Mouse (Mus musculus): ENCODE data around the gene 4933412E24Rik. TPM values are rescaled to one million over a fixed set of nuclear protein-coding genes. Genes with fewer than 3 reads are reported as not detected.

Gene 4933412E24Rik
- total RNA-seq (2017): not detected in 2 replicates

DNA sequence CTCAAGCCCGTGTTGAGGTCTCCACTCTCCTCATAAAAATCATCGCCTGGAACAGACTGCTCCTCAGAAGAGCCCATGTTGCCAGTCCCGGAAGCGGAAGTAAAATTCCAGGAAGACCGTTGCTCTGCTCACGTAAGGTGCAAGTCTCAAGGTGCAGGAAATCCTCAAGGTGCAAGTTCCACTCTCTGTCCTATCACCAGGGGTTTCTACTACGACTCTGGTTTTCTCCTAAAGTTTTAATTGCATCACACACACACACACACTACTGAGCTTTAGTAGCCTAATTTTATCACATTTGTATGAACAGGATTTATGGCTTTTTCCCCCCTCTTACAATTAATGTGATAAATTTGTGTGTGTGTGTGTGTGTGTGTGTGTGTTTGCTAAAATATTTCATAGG, at the start of gene 4933412E24Rik:
4933412E24Rik (minus strand) TSS at position 101 of the 400 bp plus-strand sequence.
- ATAC-seq (replicated peaks in 1 of 2; ENCODE audit: insufficient read depth in 1 of 2, low FRiP score in 2 of 2, low TSS enrichment in 1 of 2, low read depth in 1 of 2, poor library complexity in 2 of 2, severe bottlenecking in 2 of 2): no peak

DNA sequence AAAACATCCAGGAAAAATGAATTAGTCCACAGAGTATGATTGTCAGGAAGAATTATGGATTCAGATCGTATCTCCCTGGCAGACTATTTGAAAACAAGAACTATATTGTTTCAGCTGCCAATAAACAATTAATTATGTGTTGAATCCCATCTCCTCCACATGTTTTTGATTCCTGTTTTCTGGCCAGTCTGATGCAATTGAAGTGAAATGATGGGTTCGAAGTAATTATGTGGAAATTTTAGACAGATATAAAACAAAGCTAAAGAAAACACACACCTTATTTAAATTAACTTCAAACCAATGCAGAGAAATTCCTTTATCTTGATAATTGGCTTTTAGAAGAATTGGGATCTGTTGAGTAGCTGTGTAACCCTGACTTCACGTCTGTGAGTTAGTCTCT, 14.3 kb upstream of the 4933412E24Rik start:
- no peak for ATAC-seq (replicated peaks in 1 of 2; ENCODE audit: insufficient read depth in 1 of 2, low FRiP score in 2 of 2, low TSS enrichment in 1 of 2, low read depth in 1 of 2, poor library complexity in 2 of 2, severe bottlenecking in 2 of 2)

DNA sequence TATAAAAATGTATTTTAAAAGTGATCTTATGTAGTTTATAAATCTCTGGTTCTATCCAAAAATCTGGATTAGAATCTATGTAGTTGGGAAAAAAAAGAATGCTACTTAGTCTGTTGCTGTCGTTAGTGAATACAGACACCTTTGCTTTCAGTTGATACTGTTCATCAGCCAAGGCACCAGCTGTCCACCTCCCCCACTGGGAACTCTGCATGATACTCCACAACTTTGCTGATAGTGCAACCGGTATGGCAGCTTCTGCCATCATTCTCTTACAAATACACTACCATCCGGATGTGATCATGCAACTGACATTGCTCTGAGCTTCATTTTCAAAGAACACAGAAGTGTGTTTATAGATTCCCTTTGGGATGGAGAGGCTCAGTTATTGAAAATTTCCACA, 4.8 kb upstream of the 4933412E24Rik start:
- ATAC-seq (replicated peaks in 1 of 2; ENCODE audit: insufficient read depth in 1 of 2, low FRiP score in 2 of 2, low TSS enrichment in 1 of 2, low read depth in 1 of 2, poor library complexity in 2 of 2, severe bottlenecking in 2 of 2): no peak

DNA sequence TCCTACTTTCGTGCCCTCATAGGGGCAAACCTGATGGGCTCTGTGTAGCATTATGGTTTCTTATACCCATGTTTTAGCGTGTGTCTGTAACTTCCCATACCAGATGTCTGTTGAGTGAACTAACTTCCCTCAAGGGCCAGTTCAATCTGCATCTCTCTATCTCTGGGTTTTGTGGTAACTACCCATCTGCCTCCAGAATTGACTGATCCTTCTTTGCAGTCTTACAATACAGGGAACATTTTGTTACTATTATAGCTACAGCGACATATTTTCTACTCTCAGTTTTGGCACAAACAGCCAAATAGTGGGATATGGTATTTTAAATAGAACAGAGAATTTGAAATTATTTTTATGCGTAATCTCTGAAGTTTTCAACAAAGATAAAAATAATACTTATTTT, 6.2 kb downstream of the 4933412E24Rik start:
- no peak for ATAC-seq (replicated peaks in 1 of 2; ENCODE audit: insufficient read depth in 1 of 2, low FRiP score in 2 of 2, low TSS enrichment in 1 of 2, low read depth in 1 of 2, poor library complexity in 2 of 2, severe bottlenecking in 2 of 2)

DNA sequence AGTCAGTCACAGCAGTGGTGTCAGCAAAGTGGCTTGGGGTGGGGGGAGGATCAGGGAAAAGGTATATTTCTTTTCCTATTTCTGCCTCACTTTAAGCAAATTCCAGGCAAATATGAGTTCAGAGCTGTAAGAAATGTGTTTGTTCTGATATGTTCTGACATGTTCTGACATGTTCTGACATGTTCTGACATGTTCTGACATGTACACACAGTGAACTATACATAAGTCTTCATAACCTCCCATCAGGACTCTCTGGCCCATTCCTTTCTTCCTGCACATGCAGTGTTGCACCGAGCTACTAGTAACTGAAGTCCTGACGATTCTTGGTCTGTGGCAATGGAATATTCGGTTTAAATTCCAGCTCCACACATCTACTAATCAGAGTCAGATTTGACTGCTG, 6.8 kb downstream of the 4933412E24Rik start:
- ATAC-seq (replicated peaks in 1 of 2; ENCODE audit: insufficient read depth in 1 of 2, low FRiP score in 2 of 2, low TSS enrichment in 1 of 2, low read depth in 1 of 2, poor library complexity in 2 of 2, severe bottlenecking in 2 of 2): no peak

DNA sequence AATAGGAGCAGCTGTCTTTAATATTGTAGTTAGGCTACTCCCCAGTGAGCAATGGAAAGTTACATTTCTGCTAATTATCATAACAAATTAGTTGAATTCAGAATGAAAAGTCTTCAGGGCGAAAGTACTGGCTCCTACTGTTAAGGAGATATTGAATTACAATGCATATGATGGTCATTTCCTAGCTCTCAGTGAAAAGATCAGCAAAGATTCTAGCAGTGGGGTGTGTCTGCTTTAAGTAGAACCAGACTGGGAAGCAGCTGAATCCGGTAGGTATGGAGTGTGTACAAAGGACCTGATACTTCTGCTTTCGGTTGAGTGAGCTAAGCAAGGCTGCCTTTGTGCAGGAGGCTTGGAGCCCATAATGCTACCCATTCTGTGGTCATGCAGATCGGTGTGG, 32.6 kb downstream of the 4933412E24Rik start:
- ATAC-seq (replicated peaks in 1 of 2; ENCODE audit: insufficient read depth in 1 of 2, low FRiP score in 2 of 2, low TSS enrichment in 1 of 2, low read depth in 1 of 2, poor library complexity in 2 of 2, severe bottlenecking in 2 of 2): peak; percentile 51 to 83

DNA sequence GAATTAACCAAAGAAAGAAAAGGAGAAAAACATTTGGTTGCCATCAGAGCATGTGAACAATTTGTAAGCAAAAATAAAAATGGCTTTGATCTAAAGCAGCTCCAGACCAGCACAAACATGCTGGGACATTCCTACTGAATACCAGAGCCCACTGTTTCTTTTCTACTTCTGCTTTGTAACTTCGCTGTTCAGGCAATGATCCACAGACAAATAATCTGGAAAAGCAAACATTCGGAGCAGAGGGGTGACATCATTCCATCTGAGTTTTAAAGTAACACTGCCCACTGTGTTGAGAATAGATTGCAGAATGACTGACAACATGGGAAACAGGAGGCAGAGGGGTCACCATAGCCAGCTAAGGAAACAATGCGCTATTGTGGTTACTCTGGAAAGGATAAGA, 41.1 kb downstream of the 4933412E24Rik start:
- no peak for ATAC-seq (replicated peaks in 1 of 2; ENCODE audit: insufficient read depth in 1 of 2, low FRiP score in 2 of 2, low TSS enrichment in 1 of 2, low read depth in 1 of 2, poor library complexity in 2 of 2, severe bottlenecking in 2 of 2)

DNA sequence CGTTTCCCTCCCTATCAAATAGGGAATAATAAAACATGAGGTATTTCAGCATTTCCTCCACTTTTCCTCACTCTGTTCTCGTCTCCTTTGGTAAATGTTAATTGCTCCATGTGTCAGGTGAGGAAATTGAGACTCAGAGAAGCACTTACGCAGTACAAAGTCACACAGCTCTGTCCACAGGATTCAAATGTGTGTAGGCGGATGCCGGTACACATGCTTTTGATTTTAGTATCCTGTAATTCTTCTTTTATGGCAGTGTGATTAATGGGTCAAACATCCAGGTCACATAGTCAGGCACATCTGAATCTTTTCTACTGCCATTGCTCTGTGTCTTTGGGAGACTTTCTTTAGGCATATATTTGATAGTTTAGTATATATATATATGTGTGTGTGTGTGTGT, 41.8 kb downstream of the 4933412E24Rik start:
- ATAC-seq (replicated peaks in 1 of 2; ENCODE audit: insufficient read depth in 1 of 2, low FRiP score in 2 of 2, low TSS enrichment in 1 of 2, low read depth in 1 of 2, poor library complexity in 2 of 2, severe bottlenecking in 2 of 2): no peak

DNA sequence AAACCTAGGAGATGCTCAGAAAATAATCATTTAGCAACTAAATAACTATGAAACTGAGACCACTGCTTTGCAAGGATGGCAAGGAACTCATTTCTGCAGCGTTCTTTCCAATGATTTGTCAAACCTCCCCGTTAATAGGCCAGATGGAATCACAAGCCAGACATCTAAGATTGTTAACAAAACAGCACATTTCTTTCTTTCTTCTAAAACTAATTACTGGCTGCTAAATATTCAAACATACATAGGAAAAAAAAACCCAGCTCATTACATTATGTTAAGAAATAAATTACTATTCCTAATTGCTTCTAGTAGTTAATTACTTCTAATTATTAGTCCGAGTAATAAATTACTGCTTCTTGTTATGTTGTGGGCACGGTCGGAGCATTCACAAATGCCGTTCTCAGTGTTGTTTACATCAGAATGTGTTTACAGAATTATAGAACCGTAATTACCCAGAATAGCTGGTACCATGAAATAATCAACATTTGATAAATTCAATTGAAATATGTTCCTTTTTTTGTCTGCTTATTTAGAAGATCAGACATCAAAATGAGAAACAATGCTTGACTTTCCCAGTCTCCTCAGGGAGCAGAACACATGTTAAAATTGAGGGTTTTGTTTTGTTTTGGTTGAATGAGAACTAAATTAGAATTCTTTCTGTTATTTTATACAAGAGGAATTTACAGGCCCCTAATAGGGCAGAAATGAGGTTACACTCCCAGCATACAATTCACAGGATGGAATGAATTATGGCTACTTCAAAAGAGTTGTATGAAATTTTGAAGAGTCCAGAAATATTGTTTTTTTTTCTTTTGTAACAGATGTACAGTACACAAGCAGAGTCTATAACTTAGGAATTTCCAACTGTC, 42.5 kb downstream of the 4933412E24Rik start:
- no peak for ATAC-seq (replicated peaks in 1 of 2; ENCODE audit: insufficient read depth in 1 of 2, low FRiP score in 2 of 2, low TSS enrichment in 1 of 2, low read depth in 1 of 2, poor library complexity in 2 of 2, severe bottlenecking in 2 of 2)
